Comparison of ENCODE assay signal across 11 mouse cellular contexts in genomic region chr13:59509644-59510366, GRCm38 (mm10).
DNase-seq lines count a peak whose midpoint lies in the region; ATAC-seq lines count a peak whose summit lies in the region.
"Had no signal": no experiment of that assay in that cellular context is flagged by ENCODE, and none has a peak within 500 bp of the region (broad histone marks: within the 10 kb centered on the region; RNA-seq: fewer than 3 reads in every experiment).

No protein-coding gene starts in this region.

- no peaks in the 10 kb centered on the region for H3K9me3 ChIP-seq in kidney, embryonic 16.5 days (ENCODE audit: low read length)
- no peaks in the 10 kb centered on the region for H3K9me3 ChIP-seq in forebrain, embryonic 11.5 days (ENCODE audit: control insufficient read depth, low read length)
- no peaks in the 10 kb centered on the region for H3K9me3 ChIP-seq in midbrain, embryonic 10.5 days (replicated peaks)
- H3K9me3 ChIP-seq: embryonic facial prominence, embryonic 12.5 days; limb, embryonic 13.5 days had no signal

- no peaks in the 10 kb centered on the region for H3K4me1 ChIP-seq in kidney, embryonic 16.5 days (ENCODE audit: insufficient read depth, low read length)
- no peaks in the 10 kb centered on the region for H3K4me1 ChIP-seq in forebrain, embryonic 11.5 days (replicated peaks; ENCODE audit: control insufficient read depth, insufficient read depth, low read length)
- H3K4me1 ChIP-seq in midbrain, embryonic 10.5 days: no peaks in the 10 kb centered on the region

- WGBS in kidney, embryonic 16.5 days: 65% methylated on average over 10 of the region's 10 CpGs
- 80% methylated on average over 10 of the region's 10 CpGs for WGBS in forebrain, embryonic 11.5 days
- 83% methylated on average over 10 of the region's 10 CpGs for WGBS in midbrain, embryonic 10.5 days

- no peak overlapping the region for H3K9ac ChIP-seq in kidney, embryonic 16.5 days (replicated peaks; ENCODE audit: low read length)
- H3K9ac ChIP-seq in forebrain, embryonic 11.5 days (ENCODE audit: low read length): no peak overlapping the region
- H3K9ac ChIP-seq: embryonic facial prominence, embryonic 12.5 days; limb, embryonic 13.5 days had no signal

- no peaks in the 10 kb centered on the region for H3K27me3 ChIP-seq in kidney, embryonic 16.5 days (ENCODE audit: insufficient read depth, low read length)
- H3K27me3 ChIP-seq in forebrain, embryonic 11.5 days (ENCODE audit: control insufficient read depth, insufficient read depth, low read length): no peaks in the 10 kb centered on the region
- no peaks in the 10 kb centered on the region for H3K27me3 ChIP-seq in midbrain, embryonic 10.5 days (ENCODE audit: low read depth, poor library complexity, severe bottlenecking)
- H3K27me3 ChIP-seq: embryonic facial prominence, embryonic 12.5 days; limb, embryonic 13.5 days had no signal

- no peak for ATAC-seq in kidney, embryonic 16.5 days (ENCODE audit: low FRiP score, low TSS enrichment)
- ATAC-seq in hematopoietic stem cell, adult 5-6 weeks (replicated peaks in 1 of 2; ENCODE audit: insufficient read depth in 1 of 2, low FRiP score in 2 of 2, low TSS enrichment in 1 of 2, low read depth in 1 of 2, poor library complexity in 2 of 2, severe bottlenecking in 2 of 2): peak; percentile 62 to 82; a peak in 3 of 4 replicates
- ATAC-seq in forebrain, embryonic 11.5 days (replicated peaks; ENCODE audit: low FRiP score): no peak
- no peak for ATAC-seq in erythroid progenitor cell, adult 5-6 weeks (replicated peaks; ENCODE audit: low FRiP score, poor library complexity, severe bottlenecking)

- no peak overlapping the region for H3K4me3 ChIP-seq in kidney, embryonic 16.5 days (ENCODE audit: low read length)
- H3K4me3 ChIP-seq in forebrain, embryonic 11.5 days (ENCODE audit: low read depth, low read length): no peak overlapping the region
- no peak overlapping the region for H3K4me3 ChIP-seq in midbrain, embryonic 10.5 days
- H3K4me3 ChIP-seq: embryonic facial prominence, embryonic 12.5 days; limb, embryonic 13.5 days had no signal

- H3K36me3 ChIP-seq in kidney, embryonic 16.5 days (ENCODE audit: insufficient read depth, low read length): peaks cover 13% of the 10 kb centered on the region; the same call in 1 of the 2 replicates
- H3K36me3 ChIP-seq in forebrain, embryonic 11.5 days (ENCODE audit: control insufficient read depth, insufficient read depth, low read length): no peaks in the 10 kb centered on the region
- H3K36me3 ChIP-seq in midbrain, embryonic 10.5 days: peaks cover 6% of the 10 kb centered on the region; the same call in 1 of the 2 replicates
- H3K36me3 ChIP-seq: embryonic facial prominence, embryonic 12.5 days had no signal

- DNase-seq in kidney, adult 18-20 months: peak; percentile 31
- DNase-seq in CD4-positive, CD25-positive, alpha-beta regulatory T cell, adult 2 months (ENCODE audit: low read depth, low spot score): peak; percentile 24
- DNase-seq in lung, postnatal 25 days (ENCODE audit: low spot score): peak; percentile 67
- DNase-seq in forebrain, embryonic 11.5 days (ENCODE audit: low spot score): no peak
- DNase-seq in midbrain, embryonic 10.5 days (ENCODE audit: low spot score): no peak
- DNase-seq: gastrocnemius, postnatal 14 days had no signal

- H3K4me2 ChIP-seq in kidney, embryonic 16.5 days (replicated peaks; ENCODE audit: low read depth, low read length): no peak overlapping the region
- no peak overlapping the region for H3K4me2 ChIP-seq in forebrain, embryonic 11.5 days (ENCODE audit: low read depth, low read length, severe bottlenecking)
- H3K4me2 ChIP-seq: embryonic facial prominence, embryonic 12.5 days; limb, embryonic 13.5 days had no signal

- no peak overlapping the region for H3K27ac ChIP-seq in kidney, embryonic 16.5 days (ENCODE audit: low read length)
- H3K27ac ChIP-seq in forebrain, embryonic 11.5 days (ENCODE audit: low read depth, low read length): no peak overlapping the region
- no peak overlapping the region for H3K27ac ChIP-seq in midbrain, embryonic 10.5 days (replicated peaks)
- H3K27ac ChIP-seq: embryonic facial prominence, embryonic 12.5 days; limb, embryonic 13.5 days had no signal

Comparison
In these comparisons a context has a peak if more than half of its experiments do, and no peak if none do; other contexts are left out.
1. DNase-seq: peak in kidney, adult 18-20 months (single experiment), CD4-positive, CD25-positive, alpha-beta regulatory T cell, adult 2 months (single experiment) and lung, postnatal 25 days (single experiment); none in forebrain, embryonic 11.5 days (single experiment) and midbrain, embryonic 10.5 days (single experiment).
2. ATAC-seq: peak in hematopoietic stem cell, adult 5-6 weeks (2 of 2); none in kidney, embryonic 16.5 days (single experiment), forebrain, embryonic 11.5 days (single experiment) and erythroid progenitor cell, adult 5-6 weeks (single experiment).